ENCODE assay signal across 22 mouse cellular contexts in the genomic region with DNA sequence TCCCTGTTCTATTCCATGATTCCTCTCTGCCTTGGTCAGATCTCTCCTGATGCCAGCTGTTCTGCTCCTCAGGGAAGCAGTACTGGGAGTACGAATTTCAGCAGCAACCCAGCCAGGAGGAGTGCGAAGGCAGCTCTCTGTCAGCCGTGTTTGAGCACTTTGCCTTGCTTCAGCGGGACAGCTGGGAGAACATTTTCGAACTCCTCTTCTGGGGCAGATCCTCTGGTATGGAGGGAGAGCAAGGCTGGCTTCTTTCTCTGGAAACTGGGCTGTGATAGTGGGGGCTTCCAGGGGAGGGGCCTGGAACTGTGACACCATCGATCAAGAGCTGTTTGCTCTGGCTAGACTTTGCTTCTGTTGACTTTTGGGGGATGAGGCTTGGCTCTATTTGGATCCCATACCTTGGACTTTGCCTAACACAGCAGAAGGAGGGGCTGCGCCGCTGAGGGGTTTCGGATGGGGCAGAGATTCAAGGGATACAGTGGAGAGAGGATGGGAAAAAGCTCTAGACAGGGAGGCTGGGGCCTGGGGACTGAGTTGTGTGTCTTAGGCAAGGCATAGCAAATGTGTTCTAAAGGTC. TPM values are rescaled to one million over a fixed set of nuclear protein-coding genes. Genes with fewer than 3 reads are reported as not detected.
A peak's percentile ranks its signal among the peaks of the same experiment; 100 is the strongest.
DNase-seq lines count a peak whose midpoint lies in the region; ATAC-seq lines count a peak whose summit lies in the region.
"Had no signal": no experiment of that assay in that cellular context is flagged by ENCODE, and none has a peak within 500 bp of the region (broad histone marks: within the 10 kb centered on the region; RNA-seq: fewer than 3 reads in every experiment).

No protein-coding gene starts in this region.

- no peak overlapping the region for H3K4me2 ChIP-seq in embryonic facial prominence, embryonic 13.5 days
- peak overlapping the region; percentile 14; the same call in 1 of the 2 replicates for H3K4me2 ChIP-seq in midbrain, embryonic 11.5 days
- H3K4me2 ChIP-seq in midbrain, embryonic 16.5 days (ENCODE audit: low read length): no peak overlapping the region
- H3K4me2 ChIP-seq in liver, embryonic 12.5 days: peak overlapping the region; percentile 76
- H3K4me2 ChIP-seq in neural tube, embryonic 15.5 days: peak overlapping the region; percentile 15
- H3K4me2 ChIP-seq: heart, embryonic 13.5 days had no signal

- peaks cover 50% of the 10 kb centered on the region for H3K27me3 ChIP-seq in embryonic facial prominence, embryonic 13.5 days
- peaks cover 54% of the 10 kb centered on the region for H3K27me3 ChIP-seq in embryonic facial prominence, embryonic 10.5 days (replicated peaks; ENCODE audit: low read depth, poor library complexity, severe bottlenecking)
- H3K27me3 ChIP-seq in midbrain, embryonic 11.5 days (ENCODE audit: control insufficient read depth, insufficient read depth, low read length): peaks cover 5% of the 10 kb centered on the region
- no peaks in the 10 kb centered on the region for H3K27me3 ChIP-seq in midbrain, embryonic 16.5 days (ENCODE audit: control insufficient read depth, insufficient read depth, low read depth, low read length)
- H3K27me3 ChIP-seq in liver, embryonic 12.5 days (replicated peaks): peaks cover 64% of the 10 kb centered on the region
- peaks cover 19% of the 10 kb centered on the region for H3K27me3 ChIP-seq in neural tube, embryonic 15.5 days (replicated peaks)

- 0 out of 2 replicates have a peak overlapping the region, but pooled peaks have one; percentile 21 for H3K9ac ChIP-seq in embryonic facial prominence, embryonic 13.5 days
- H3K9ac ChIP-seq in midbrain, embryonic 11.5 days (ENCODE audit: low read length): no peak overlapping the region
- no peak overlapping the region for H3K9ac ChIP-seq in midbrain, embryonic 16.5 days (ENCODE audit: low read depth, low read length)
- H3K9ac ChIP-seq in liver, embryonic 12.5 days: 0 out of 2 replicates have a peak overlapping the region, but pooled peaks have one; percentile 15
- no peak overlapping the region for H3K9ac ChIP-seq in neural tube, embryonic 15.5 days (replicated peaks)
- H3K9ac ChIP-seq: heart, embryonic 13.5 days had no signal

- ATAC-seq in embryonic facial prominence, embryonic 13.5 days (ENCODE audit: insufficient number of reproducible peaks, insufficient read depth, low FRiP score, low TSS enrichment, low read depth): no peak
- ATAC-seq in midbrain, embryonic 11.5 days (ENCODE audit: low FRiP score): no peak
- no peak for ATAC-seq in midbrain, embryonic 16.5 days
- ATAC-seq in liver, embryonic 12.5 days: peak; percentile 30
- no peak for ATAC-seq in neural tube, embryonic 15.5 days (ENCODE audit: low FRiP score)
- ATAC-seq: activated CD4-positive, CD25-positive, alpha-beta regulatory T cell, adult 4 months had no signal

- no peak overlapping the region for H3K27ac ChIP-seq in embryonic facial prominence, embryonic 13.5 days
- H3K27ac ChIP-seq in embryonic facial prominence, embryonic 10.5 days (replicated peaks): no peak overlapping the region
- no peak overlapping the region for H3K27ac ChIP-seq in midbrain, embryonic 11.5 days (ENCODE audit: low read depth, low read length)
- no peak overlapping the region for H3K27ac ChIP-seq in midbrain, embryonic 16.5 days (ENCODE audit: low read length)
- H3K27ac ChIP-seq in liver, embryonic 12.5 days: peak overlapping the region; percentile 64; the same call in 1 of the 2 replicates
- H3K27ac ChIP-seq in neural tube, embryonic 15.5 days (replicated peaks): no peak overlapping the region
- H3K27ac ChIP-seq: heart, embryonic 13.5 days had no signal

- no peaks in the 10 kb centered on the region for H3K9me3 ChIP-seq in embryonic facial prominence, embryonic 13.5 days
- H3K9me3 ChIP-seq in embryonic facial prominence, embryonic 10.5 days: no peaks in the 10 kb centered on the region
- H3K9me3 ChIP-seq in midbrain, embryonic 11.5 days (ENCODE audit: control insufficient read depth, low read length): no peaks in the 10 kb centered on the region
- no peaks in the 10 kb centered on the region for H3K9me3 ChIP-seq in midbrain, embryonic 16.5 days (replicated peaks; ENCODE audit: control insufficient read depth, low read length, poor library complexity, severe bottlenecking)
- H3K9me3 ChIP-seq in liver, embryonic 12.5 days (replicated peaks): no peaks in the 10 kb centered on the region
- no peaks in the 10 kb centered on the region for H3K9me3 ChIP-seq in neural tube, embryonic 15.5 days (replicated peaks)
- H3K9me3 ChIP-seq: heart, embryonic 13.5 days had no signal

- H3K4me1 ChIP-seq in embryonic facial prominence, embryonic 13.5 days: peaks cover 16% of the 10 kb centered on the region
- H3K4me1 ChIP-seq in embryonic facial prominence, embryonic 10.5 days: peaks cover 29% of the 10 kb centered on the region
- H3K4me1 ChIP-seq in midbrain, embryonic 11.5 days (ENCODE audit: control insufficient read depth, insufficient read depth, low read length): peaks cover 25% of the 10 kb centered on the region
- peaks cover 13% of the 10 kb centered on the region for H3K4me1 ChIP-seq in midbrain, embryonic 16.5 days (ENCODE audit: control insufficient read depth, insufficient read depth, low read length)
- peaks cover 17% of the 10 kb centered on the region for H3K4me1 ChIP-seq in liver, embryonic 12.5 days
- peaks cover 21% of the 10 kb centered on the region for H3K4me1 ChIP-seq in neural tube, embryonic 15.5 days

- no peaks in the 10 kb centered on the region for H3K36me3 ChIP-seq in embryonic facial prominence, embryonic 13.5 days
- peaks cover 9% of the 10 kb centered on the region for H3K36me3 ChIP-seq in embryonic facial prominence, embryonic 10.5 days (replicated peaks)
- no peaks in the 10 kb centered on the region for H3K36me3 ChIP-seq in midbrain, embryonic 11.5 days (ENCODE audit: control insufficient read depth, insufficient read depth, low read length)
- peaks cover 2% of the 10 kb centered on the region; the same call in 1 of the 2 replicates for H3K36me3 ChIP-seq in midbrain, embryonic 16.5 days (ENCODE audit: control insufficient read depth, insufficient read depth, low read length)
- H3K36me3 ChIP-seq in liver, embryonic 12.5 days: peaks cover 8% of the 10 kb centered on the region
- peaks cover 4% of the 10 kb centered on the region for H3K36me3 ChIP-seq in neural tube, embryonic 15.5 days

- DNase-seq in embryonic facial prominence, embryonic 10.5 days (ENCODE audit: low spot score): no peak
- DNase-seq in midbrain, embryonic 11.5 days (ENCODE audit: low spot score, missing footprints): no peak
- no peak for DNase-seq in layer of hippocampus, postnatal 10 days (ENCODE audit: low spot score in 2 of 2)
- DNase-seq in spleen, postnatal 36 days (ENCODE audit: low spot score in 2 of 2): no peak
- DNase-seq: adrenal gland, postnatal 36 days; cerebellum, postnatal 10 days; kidney, adult 2 months; kidney, postnatal 36 days; lung, postnatal 14 days; thymus, postnatal 14 days had no signal

- 84% methylated on average over 9 of the region's 9 CpGs for WGBS in embryonic facial prominence, embryonic 13.5 days
- 81% methylated on average over 9 of the region's 9 CpGs for WGBS in embryonic facial prominence, embryonic 10.5 days
- 76% methylated on average over 9 of the region's 9 CpGs for WGBS in midbrain, embryonic 11.5 days
- 83% methylated on average over 9 of the region's 9 CpGs for WGBS in midbrain, embryonic 16.5 days
- WGBS in liver, embryonic 12.5 days (ENCODE audit: insufficient replicate concordance): 57% methylated on average over 9 of the region's 9 CpGs
- WGBS in neural tube, embryonic 15.5 days: 80% methylated on average over 9 of the region's 9 CpGs

- no peak overlapping the region for H3K4me3 ChIP-seq in embryonic facial prominence, embryonic 13.5 days
- H3K4me3 ChIP-seq in embryonic facial prominence, embryonic 10.5 days: no peak overlapping the region
- H3K4me3 ChIP-seq in midbrain, embryonic 11.5 days (ENCODE audit: low read depth, low read length): no peak overlapping the region
- H3K4me3 ChIP-seq in midbrain, embryonic 16.5 days (ENCODE audit: low read depth, low read length): no peak overlapping the region
- peak overlapping the region; percentile 40 for H3K4me3 ChIP-seq in liver, embryonic 12.5 days
- peak overlapping the region; percentile 14 for H3K4me3 ChIP-seq in neural tube, embryonic 15.5 days (replicated peaks)
- H3K4me3 ChIP-seq: heart, embryonic 13.5 days had no signal

RNA-seq across cellular contexts. Expression of a gene that starts 1.8 kb away (rescaled TPM):
- polyA plus RNA-seq in embryonic facial prominence, embryonic 13.5 days (2015; fragmentation: Nextera tagmentation; extraction: Ambion mirVana): 2.2 and 8.7 TPM in 2 replicates
- 16.3 and 16.7 TPM in 2 replicates for polyA plus RNA-seq in embryonic facial prominence, embryonic 10.5 days (2016; fragmentation: Nextera tagmentation; extraction: Ambion mirVana)
- polyA plus RNA-seq in midbrain, embryonic 11.5 days (2014; fragmentation: Nextera tagmentation; extraction: Ambion mirVana): 145 and 151 TPM in 2 replicates
- 115 and 127 TPM in 2 replicates for polyA plus RNA-seq in midbrain, embryonic 16.5 days (2015; fragmentation: Nextera tagmentation; extraction: Ambion mirVana)
- 206 and 223 TPM in 2 replicates for polyA plus RNA-seq in liver, embryonic 12.5 days (2016; fragmentation: Nextera tagmentation; extraction: Ambion mirVana)
- 151 and 156 TPM in 2 replicates for polyA plus RNA-seq in neural tube, embryonic 15.5 days (2015; fragmentation: Nextera tagmentation; extraction: Ambion mirVana)
- 10 to 100 TPM; 65.7 to 66.3 TPM for total RNA-seq in layer of hippocampus, postnatal 10 days (2021)
- total RNA-seq: hematopoietic stem cell, adult 5-6 weeks; megakaryocyte-erythroid progenitor cell, adult 5-6 weeks had no signal
- polyA plus RNA-seq: activated CD4-positive, CD25-positive, alpha-beta regulatory T cell, adult 4 months had no signal

RNA-seq across cellular contexts. Expression of a gene that starts 2.5 kb away (rescaled TPM):
- not detected in 2 replicates for polyA plus RNA-seq in embryonic facial prominence, embryonic 13.5 days (2015; fragmentation: Nextera tagmentation; extraction: Ambion mirVana)
- not detected in 2 replicates for polyA plus RNA-seq in embryonic facial prominence, embryonic 10.5 days (2016; fragmentation: Nextera tagmentation; extraction: Ambion mirVana)
- not detected in 2 replicates for polyA plus RNA-seq in midbrain, embryonic 11.5 days (2014; fragmentation: Nextera tagmentation; extraction: Ambion mirVana)
- polyA plus RNA-seq in midbrain, embryonic 16.5 days (2015; fragmentation: Nextera tagmentation; extraction: Ambion mirVana): 0.14 TPM in 1 of 2 replicates, not detected in the other
- 0.12 TPM in 1 of 2 replicates, not detected in the other for polyA plus RNA-seq in liver, embryonic 12.5 days (2016; fragmentation: Nextera tagmentation; extraction: Ambion mirVana)
- polyA plus RNA-seq in neural tube, embryonic 15.5 days (2015; fragmentation: Nextera tagmentation; extraction: Ambion mirVana): 0.12 TPM in 1 of 2 replicates, not detected in the other
- total RNA-seq in layer of hippocampus, postnatal 10 days (2021): 1 to 10 TPM; 2.4 to 3.1 TPM
- total RNA-seq: adrenal gland, postnatal 36 days; hematopoietic stem cell, adult 5-6 weeks; megakaryocyte-erythroid progenitor cell, adult 5-6 weeks had no signal
- polyA plus RNA-seq: activated CD4-positive, CD25-positive, alpha-beta regulatory T cell, adult 4 months; gonadal fat pad, adult 2 months; heart, embryonic 13.5 days; kidney, adult 2 months; limb, embryonic 14.5 days; neural tube, embryonic 11.5 days; stomach, embryonic 14.5 days had no signal

RNA-seq across cellular contexts. Expression of a gene that starts 3.2 kb away (rescaled TPM):
- polyA plus RNA-seq in embryonic facial prominence, embryonic 13.5 days (2015; fragmentation: Nextera tagmentation; extraction: Ambion mirVana): 2.6 and 3.2 TPM in 2 replicates
- polyA plus RNA-seq in embryonic facial prominence, embryonic 10.5 days (2016; fragmentation: Nextera tagmentation; extraction: Ambion mirVana): 5.0 and 6.0 TPM in 2 replicates
- 18.1 and 20.1 TPM in 2 replicates for polyA plus RNA-seq in midbrain, embryonic 11.5 days (2014; fragmentation: Nextera tagmentation; extraction: Ambion mirVana)
- 49.9 and 50.7 TPM in 2 replicates for polyA plus RNA-seq in midbrain, embryonic 16.5 days (2015; fragmentation: Nextera tagmentation; extraction: Ambion mirVana)
- polyA plus RNA-seq in liver, embryonic 12.5 days (2016; fragmentation: Nextera tagmentation; extraction: Ambion mirVana): 0.25 and 0.38 TPM in 2 replicates
- 38.8 and 49.0 TPM in 2 replicates for polyA plus RNA-seq in neural tube, embryonic 15.5 days (2015; fragmentation: Nextera tagmentation; extraction: Ambion mirVana)
- 10 to 100 TPM; 55.9 to 59.0 TPM for total RNA-seq in layer of hippocampus, postnatal 10 days (2021)
- total RNA-seq: megakaryocyte-erythroid progenitor cell, adult 5-6 weeks had no signal

RNA-seq across cellular contexts. Expression of a gene that starts 11.3 kb away (rescaled TPM):
- polyA plus RNA-seq in embryonic facial prominence, embryonic 13.5 days (2015; fragmentation: Nextera tagmentation; extraction: Ambion mirVana): 46.6 and 50.9 TPM in 2 replicates
- 75.9 and 76.0 TPM in 2 replicates for polyA plus RNA-seq in embryonic facial prominence, embryonic 10.5 days (2016; fragmentation: Nextera tagmentation; extraction: Ambion mirVana)
- 82.4 and 91.3 TPM in 2 replicates for polyA plus RNA-seq in midbrain, embryonic 11.5 days (2014; fragmentation: Nextera tagmentation; extraction: Ambion mirVana)
- polyA plus RNA-seq in midbrain, embryonic 16.5 days (2015; fragmentation: Nextera tagmentation; extraction: Ambion mirVana): 95.5 and 96.6 TPM in 2 replicates
- polyA plus RNA-seq in liver, embryonic 12.5 days (2016; fragmentation: Nextera tagmentation; extraction: Ambion mirVana): 40.6 and 41.7 TPM in 2 replicates
- polyA plus RNA-seq in neural tube, embryonic 15.5 days (2015; fragmentation: Nextera tagmentation; extraction: Ambion mirVana): 89.3 and 94.4 TPM in 2 replicates
- 10 to 100 TPM; 34.2 to 40.6 TPM for total RNA-seq in layer of hippocampus, postnatal 10 days (2021)

RNA-seq across cellular contexts. Expression of a gene that starts 11.3 kb away (rescaled TPM):
- polyA plus RNA-seq in embryonic facial prominence, embryonic 13.5 days (2015; fragmentation: Nextera tagmentation; extraction: Ambion mirVana): 168 and 182 TPM in 2 replicates
- 175 and 178 TPM in 2 replicates for polyA plus RNA-seq in embryonic facial prominence, embryonic 10.5 days (2016; fragmentation: Nextera tagmentation; extraction: Ambion mirVana)
- 135 and 139 TPM in 2 replicates for polyA plus RNA-seq in midbrain, embryonic 11.5 days (2014; fragmentation: Nextera tagmentation; extraction: Ambion mirVana)
- polyA plus RNA-seq in midbrain, embryonic 16.5 days (2015; fragmentation: Nextera tagmentation; extraction: Ambion mirVana): 176 and 184 TPM in 2 replicates
- polyA plus RNA-seq in liver, embryonic 12.5 days (2016; fragmentation: Nextera tagmentation; extraction: Ambion mirVana): 96.0 and 96.7 TPM in 2 replicates
- polyA plus RNA-seq in neural tube, embryonic 15.5 days (2015; fragmentation: Nextera tagmentation; extraction: Ambion mirVana): 182 and 192 TPM in 2 replicates
- total RNA-seq in layer of hippocampus, postnatal 10 days (2021): 100 to 1,000 TPM; 116 to 126 TPM

Comparison
In these comparisons a context has a peak if more than half of its experiments do, and no peak if none do; other contexts are left out.
1. H3K4me2 ChIP-seq: peak in midbrain, embryonic 11.5 days (single experiment), liver, embryonic 12.5 days (single experiment) and neural tube, embryonic 15.5 days (single experiment); none in embryonic facial prominence, embryonic 13.5 days (single experiment) and midbrain, embryonic 16.5 days (single experiment).
2. H3K4me3 ChIP-seq: peak in liver, embryonic 12.5 days (single experiment) and neural tube, embryonic 15.5 days (single experiment); none in embryonic facial prominence, embryonic 13.5 days (single experiment), embryonic facial prominence, embryonic 10.5 days (single experiment), midbrain, embryonic 11.5 days (single experiment) and midbrain, embryonic 16.5 days (single experiment).
3. H3K9ac ChIP-seq: peak in embryonic facial prominence, embryonic 13.5 days (single experiment) and liver, embryonic 12.5 days (single experiment); none in midbrain, embryonic 11.5 days (single experiment), midbrain, embryonic 16.5 days (single experiment) and neural tube, embryonic 15.5 days (single experiment).